Mouse (Mus musculus): ENCODE results near the gene Itga10.
"Not testable (repeated sequence)": the region's sequence is repeated elsewhere in the genome, so short reads cannot be mapped to it uniquely, and the experiment has no call there.

The Itga10 gene

DNA sequence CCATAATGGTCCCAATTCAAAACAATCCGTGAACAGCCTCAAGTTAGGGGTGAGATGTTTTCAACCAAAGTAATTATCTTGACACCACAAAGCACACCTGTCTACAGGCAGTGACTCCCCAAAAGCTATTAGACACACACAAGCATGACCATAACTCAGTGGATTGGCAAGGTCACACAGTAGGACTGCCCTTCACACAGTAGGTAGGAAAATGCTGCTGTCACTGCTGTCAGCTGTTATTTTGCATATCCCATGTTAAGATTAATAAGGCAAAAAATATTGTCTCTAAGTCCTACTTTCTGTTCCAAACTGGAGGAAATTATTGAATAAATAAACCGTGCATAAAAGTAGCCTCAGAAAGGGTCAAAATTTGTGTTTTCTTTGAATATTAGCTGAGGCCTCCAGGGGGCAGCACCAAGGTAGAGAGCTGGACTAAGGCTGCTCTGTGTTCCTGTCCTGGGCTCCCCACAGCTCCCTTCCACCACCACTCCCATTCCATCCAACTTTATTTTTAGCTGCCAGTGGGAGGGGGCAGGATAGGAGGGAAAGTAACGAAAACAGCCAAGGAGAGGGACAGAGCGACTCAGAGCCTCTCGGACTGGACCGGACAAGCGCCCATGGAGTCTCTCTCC, at the start of gene Itga10:
TSS of gene Itga10 (plus strand) at position 567 of the 632 bp plus-strand sequence.
- peak; percentile 93 for DNase-seq

DNA sequence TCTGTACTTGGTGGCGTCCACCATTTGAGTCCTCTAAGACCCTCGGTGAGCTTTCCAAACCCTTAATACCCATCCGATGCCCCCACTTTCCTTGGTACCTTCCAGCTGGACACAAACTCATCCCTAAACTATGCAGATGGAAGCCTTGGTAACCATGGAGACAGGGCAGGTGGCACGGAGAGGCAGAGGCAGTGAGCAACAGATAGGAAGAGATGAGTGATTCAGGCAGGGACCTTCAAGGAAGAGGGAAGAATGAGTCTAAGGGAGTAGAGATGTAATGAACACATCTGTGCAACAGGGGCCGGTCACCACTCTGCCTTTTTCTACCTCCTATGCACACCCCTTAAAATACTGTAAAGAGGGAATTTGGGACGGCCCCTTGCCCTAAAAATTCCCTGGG, 49.7 kb upstream of the Itga10 start:
- peak; percentile 85 for DNase-seq

DNA sequence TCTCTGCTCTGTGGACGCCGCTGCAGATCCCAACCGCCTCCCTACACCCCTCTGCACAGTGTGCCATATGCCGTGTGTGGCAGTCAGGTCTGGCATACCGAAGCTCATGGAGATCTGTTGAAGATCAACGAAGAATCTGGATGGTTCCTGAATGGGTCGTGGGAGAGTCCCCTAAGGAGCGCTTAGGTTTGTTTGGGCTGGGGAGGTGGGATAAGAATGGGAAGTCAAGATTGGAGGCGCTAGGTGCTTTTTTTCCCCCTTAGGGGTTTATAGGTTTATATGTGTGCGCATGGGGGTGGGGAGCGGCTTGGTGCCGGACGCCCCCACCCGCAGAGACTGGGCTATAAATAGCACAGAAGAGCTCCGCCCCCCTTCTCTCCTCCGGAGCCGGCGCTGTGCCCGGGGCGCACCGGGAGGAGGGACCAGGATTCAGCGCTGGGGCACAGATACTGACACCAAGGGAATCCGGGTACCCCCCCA, 49.1 kb upstream of the Itga10 start, which contains the start of gene Ankrd34a:
TSS of gene Ankrd34a (plus strand) at position 409 of the 480 bp plus-strand sequence.
- peak; percentile 97 for DNase-seq

DNA sequence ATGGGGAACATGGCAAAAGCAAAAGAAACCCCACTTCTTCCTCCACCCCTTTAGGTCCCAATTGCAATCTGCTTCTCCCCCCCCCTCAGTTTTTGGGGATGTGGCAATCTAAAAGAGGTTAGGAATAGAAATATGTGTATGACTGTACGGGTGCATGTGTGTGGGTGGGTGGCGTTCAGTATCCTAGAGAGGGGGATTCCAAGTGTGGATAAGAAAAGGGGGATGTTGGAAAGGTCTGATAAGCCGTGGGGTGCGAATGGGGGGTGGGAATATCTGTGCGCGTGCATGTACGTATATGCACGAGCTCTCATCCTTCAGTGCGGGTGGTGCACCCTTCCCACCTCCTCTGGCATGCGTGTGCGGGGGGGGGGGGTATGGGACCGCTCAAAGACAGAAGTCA, 48.5 kb upstream of the Itga10 start:
- no peak for DNase-seq

- peak; percentile 96 for DNase-seq
Measured at GRCm38 (mm10) chr3:96597435-96597891, 47.9 kb upstream of the Itga10 start.

DNA sequence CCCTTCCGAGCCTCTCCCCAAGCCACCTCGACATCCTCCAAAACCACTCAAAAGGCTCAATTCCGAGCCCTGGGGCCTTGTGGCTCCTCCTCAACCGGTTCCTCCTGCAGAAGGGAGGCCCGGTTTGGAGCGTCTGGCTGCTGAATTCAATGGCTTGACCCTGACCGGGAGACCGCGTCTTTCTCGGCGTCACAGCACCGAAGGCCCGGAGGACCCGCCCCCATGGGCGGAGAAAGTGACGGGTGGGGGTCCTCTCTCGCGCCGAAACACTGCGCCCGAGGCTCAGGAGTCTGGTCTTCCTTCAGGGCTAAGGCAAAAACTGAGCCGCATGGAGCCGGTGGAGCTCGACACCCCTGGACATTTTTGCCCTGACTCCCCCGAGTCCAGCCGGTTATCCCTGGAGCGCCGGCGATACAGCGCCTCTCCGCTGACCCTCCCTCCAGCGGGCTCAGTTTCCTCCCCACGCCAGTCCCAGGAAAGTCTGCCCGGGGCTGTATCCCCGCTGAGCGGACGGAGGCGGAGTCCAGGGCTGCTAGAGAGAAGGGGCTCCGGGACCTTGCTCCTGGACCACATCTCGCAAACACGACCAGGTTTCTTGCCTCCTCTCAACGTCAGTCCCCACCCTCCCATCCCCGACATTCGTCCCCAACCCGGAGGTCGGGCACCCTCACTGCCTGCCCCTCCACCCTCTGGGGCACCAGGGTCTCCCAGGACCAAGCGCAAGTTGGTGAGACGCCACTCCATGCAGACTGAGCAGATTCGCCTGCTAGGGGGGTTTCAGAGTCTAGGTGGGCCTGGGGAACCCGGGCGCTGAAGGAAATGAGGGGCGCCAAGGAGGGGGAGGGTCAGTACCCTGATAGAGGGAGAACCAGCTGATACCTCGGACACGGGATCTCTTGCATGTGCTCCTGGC, 47.0 kb upstream of the Itga10 start:
- peak; percentile 99 for DNase-seq

DNA sequence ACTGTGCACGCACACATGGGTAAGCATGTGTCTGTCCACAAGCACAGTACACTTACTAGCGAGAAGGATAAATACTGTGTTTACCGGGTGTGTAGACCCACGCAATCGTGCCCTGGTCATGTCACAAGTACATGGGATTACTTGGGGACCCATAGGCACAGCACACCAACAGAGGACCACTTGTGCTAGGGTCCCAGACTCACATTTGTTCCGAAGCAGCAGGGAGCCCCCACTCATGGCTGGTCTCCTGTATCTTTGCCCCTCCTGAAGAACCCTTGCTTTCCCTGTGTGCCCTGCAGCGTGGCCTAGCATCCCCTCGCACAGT, 46.4 kb upstream of the Itga10 start:
- DNase-seq, result peak; percentile 92

DNA sequence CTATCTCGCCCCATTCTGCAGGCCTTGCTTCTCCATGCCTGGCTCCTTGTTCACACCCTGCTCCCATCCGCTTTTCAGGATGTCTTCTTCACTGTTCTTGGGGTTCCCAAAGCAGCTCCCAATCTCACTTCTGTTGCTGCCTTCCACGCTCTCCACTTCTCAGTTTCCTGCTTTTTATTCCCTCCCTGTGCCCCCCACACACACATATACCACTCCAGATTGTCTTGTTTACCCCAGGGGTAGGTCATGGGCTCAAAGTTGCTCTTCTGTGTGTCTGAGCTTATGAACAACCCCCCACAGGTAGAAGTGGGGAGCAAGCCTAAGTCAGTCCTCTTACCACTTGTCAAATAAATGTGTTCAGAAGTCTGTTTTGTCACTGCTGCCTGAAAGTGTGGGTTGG, 46.0 kb upstream of the Itga10 start:
- peak; percentile 91 for DNase-seq

- DNase-seq, result peak; percentile 100
Measured at GRCm38 (mm10) chr3:96600639-96601250, 44.6 kb upstream of the Itga10 start, which contains the start of gene Lix1l. TSS of gene Lix1l (plus strand) at chr3:96601149.

DNA sequence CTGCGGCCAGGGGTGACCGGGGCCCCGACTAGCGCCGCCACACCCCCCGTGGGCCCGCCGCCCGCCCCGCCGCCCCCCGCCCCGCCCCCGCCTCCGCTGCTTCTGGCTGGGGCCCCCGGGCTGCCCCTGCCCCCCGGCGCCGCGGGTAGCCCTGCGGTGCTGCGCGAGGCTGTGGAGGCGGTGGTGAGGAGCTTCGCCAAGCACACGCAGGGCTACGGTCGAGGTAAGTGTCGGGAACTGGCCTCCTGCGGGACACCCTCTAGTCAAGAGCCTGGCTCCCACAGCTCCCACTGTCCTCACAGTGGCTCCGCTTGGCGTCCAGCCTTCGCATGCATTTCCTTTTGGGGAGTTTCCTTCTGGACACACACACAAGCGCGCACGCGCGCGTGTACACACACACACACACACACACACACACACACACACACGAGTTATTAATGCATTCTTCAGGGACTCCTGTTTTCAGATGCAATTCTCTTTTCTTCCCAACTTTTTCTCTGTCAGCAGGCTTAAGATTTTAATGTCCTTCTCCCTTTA, 44.1 kb upstream of the Itga10 start:
- DNase-seq, result peak; percentile 99

- DNase-seq, result peak; percentile 93
Measured at GRCm38 (mm10) chr3:96601941-96602703, 43.3 kb upstream of the Itga10 start.

DNA sequence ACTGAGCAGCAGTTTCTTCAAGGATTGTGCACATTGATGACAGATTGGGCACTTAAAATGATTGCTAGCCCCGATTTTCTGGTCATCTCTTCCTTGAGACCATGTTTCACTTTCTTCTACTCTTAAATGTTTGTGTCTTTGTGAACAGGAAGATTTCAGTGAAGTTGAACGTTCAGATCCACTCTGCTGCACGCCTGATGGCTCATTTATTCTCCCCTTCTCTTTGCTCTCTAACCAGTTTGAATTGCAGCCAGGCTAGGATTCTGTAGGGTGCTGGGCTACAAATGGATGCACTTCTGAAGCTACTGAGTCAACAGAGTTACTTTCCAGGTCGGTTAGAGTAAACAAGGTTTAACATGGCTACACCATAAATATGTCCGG, 42.7 kb upstream of the Itga10 start:
- DNase-seq, result no peak

DNA sequence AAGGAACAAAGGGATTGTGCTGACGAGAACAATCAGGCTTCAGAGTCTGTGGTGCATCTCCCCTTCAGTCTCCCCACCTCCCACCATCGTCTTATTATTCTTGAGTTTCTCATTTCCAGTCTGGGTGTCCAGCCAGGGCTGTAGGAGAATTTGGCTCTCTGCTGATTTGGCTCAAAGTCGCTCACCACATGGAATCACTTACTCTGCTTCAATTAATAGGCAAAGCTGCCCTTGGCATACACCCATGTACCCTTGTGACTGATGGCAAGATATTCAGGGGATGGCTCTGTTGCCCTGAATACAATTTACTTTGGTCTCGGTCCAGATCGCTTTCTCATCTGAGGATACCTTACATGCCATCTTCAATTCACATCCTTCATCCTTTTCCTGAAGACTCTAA, 42.1 kb upstream of the Itga10 start:
- DNase-seq, result peak; percentile 92

- DNase-seq, result not testable (repeated sequence)
Measured at GRCm38 (mm10) chr3:96606007-96606406, 39.4 kb upstream of the Itga10 start.

GRCm38 (mm10) chr3:96606618-96607017, 38.8 kb upstream of the Itga10 start:
- no peak for DNase-seq

DNA sequence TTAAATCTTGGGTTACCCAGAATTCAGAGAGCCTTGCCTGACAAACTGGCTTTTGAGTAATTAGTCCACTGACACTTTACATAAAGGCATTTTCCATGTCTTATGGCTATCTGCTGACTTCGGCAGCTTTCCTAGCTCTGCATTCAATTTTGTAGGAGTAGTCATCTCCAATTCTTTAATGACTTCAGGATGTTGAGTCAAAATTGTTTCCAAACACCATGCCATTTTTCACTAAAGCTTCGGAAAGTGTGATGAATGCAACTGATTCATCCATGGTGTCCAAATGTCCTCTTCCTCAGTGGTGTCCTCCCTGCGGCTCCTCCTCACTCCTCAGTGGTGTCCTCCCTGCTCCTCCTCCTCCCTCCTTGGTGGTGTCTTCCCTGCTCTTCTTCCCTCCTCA, 27.4 kb upstream of the Itga10 start:
- DNase-seq, result no peak

GRCm38 (mm10) chr3:96623201-96623600, 22.2 kb upstream of the Itga10 start:
- DNase-seq, result no peak

- DNase-seq, result peak; percentile 100
Measured at GRCm38 (mm10) chr3:96629729-96630600, 15.4 kb upstream of the Itga10 start, which contains the start of gene Rbm8a. TSS of gene Rbm8a (plus strand) at chr3:96629933.

DNA sequence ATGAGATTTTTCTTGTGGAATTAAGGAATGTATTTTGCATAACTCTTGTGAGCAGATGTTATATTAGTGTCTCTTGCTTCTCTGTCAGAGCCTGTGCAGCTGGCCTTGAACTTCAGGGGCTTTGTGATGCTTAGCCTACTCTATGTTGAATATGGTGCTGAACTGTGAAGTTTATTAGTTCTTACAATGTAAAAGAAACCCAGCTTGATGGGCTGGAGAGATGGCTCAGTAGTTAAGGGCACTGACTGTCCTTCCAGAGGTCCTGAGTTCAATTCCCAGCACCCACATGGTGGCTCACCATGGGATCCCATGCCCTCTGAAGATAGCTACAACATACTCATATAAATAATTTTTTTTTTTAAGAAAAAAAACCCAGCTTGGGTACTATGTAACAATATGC, 13.3 kb upstream of the Itga10 start:
- DNase-seq, result no peak

DNA sequence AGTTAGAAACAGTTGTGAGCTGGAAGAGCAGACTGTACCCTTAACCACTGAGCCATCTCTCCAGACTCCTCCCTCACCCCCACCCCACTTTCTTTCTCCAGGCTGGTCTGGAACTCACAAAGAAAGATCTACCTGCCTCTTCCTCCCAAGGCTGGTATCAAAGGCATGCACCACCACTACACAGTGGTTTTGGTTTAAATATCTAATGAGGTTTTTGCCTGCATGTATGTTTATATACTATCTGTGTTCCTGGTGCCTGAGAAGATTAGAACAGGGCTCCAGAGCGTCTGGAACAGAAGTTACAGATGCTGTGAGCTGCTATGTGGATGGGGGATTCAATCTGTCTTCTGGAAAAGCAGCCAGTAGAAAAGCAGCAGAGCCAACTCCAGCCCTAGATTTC, 11.4 kb upstream of the Itga10 start:
- no peak for DNase-seq

Data from heart, adult 11 months (tissue).